Mouse (Mus musculus) natural killer cell, adult 2 months (primary cell): ENCODE measurements around the gene Fuca1.

Experiments
- DNase-seq, 2 experiments: peaks; one replicate each; pipeline ENCODE4 v3.0.0; 2022; ENCODE audit warnings: low spot score in 2 of 2

Gene Fuca1

GRCm38 (mm10) chr4:135920304-135921241, at the start of gene Fuca1:
Gene Fuca1, plus strand, starts transcription at chr4:135920735.
- DNase-seq, result peak; percentile 95 to 97

- DNase-seq, result no peak
Measured at GRCm38 (mm10) chr4:135872015-135872414, 48.5 kb upstream of the Fuca1 start.

- DNase-seq, result no peak
Measured at GRCm38 (mm10) chr4:135872589-135873391, 47.7 kb upstream of the Fuca1 start.

GRCm38 (mm10) chr4:135873526-135874202, 46.9 kb upstream of the Fuca1 start, which contains the start of gene Pnrc2:
Gene Pnrc2, minus strand, starts transcription at chr4:135873850.
- peak; percentile 86 to 88 for DNase-seq

- no peak for DNase-seq
Measured at GRCm38 (mm10) chr4:135874564-135875535, 45.7 kb upstream of the Fuca1 start.

- peak in 1 of 2 experiments; percentile 37 for DNase-seq
Measured at GRCm38 (mm10) chr4:135875546-135875945, 45.0 kb upstream of the Fuca1 start.

- DNase-seq, result peak; percentile 43 to 78
Measured at GRCm38 (mm10) chr4:135875991-135876582, 44.4 kb upstream of the Fuca1 start.

GRCm38 (mm10) chr4:135876583-135877020, 43.9 kb upstream of the Fuca1 start:
- DNase-seq, result peak; percentile 96

GRCm38 (mm10) chr4:135877742-135878141, 42.8 kb upstream of the Fuca1 start:
- no peak for DNase-seq

- DNase-seq, result no peak
Measured at GRCm38 (mm10) chr4:135879021-135879420, 41.5 kb upstream of the Fuca1 start.

GRCm38 (mm10) chr4:135880018-135880417, 40.5 kb upstream of the Fuca1 start:
- no peak for DNase-seq

- no peak for DNase-seq
Measured at GRCm38 (mm10) chr4:135880576-135880975, 40.0 kb upstream of the Fuca1 start.

GRCm38 (mm10) chr4:135882023-135882422, 38.5 kb upstream of the Fuca1 start:
- DNase-seq, result no peak

- DNase-seq, result no peak
Measured at GRCm38 (mm10) chr4:135883401-135883851, 37.1 kb upstream of the Fuca1 start.

GRCm38 (mm10) chr4:135883881-135884516, 36.5 kb upstream of the Fuca1 start:
- no peak for DNase-seq

GRCm38 (mm10) chr4:135884531-135884930, 36.0 kb upstream of the Fuca1 start:
- no peak for DNase-seq

- no peak for DNase-seq
Measured at GRCm38 (mm10) chr4:135885676-135886075, 34.9 kb upstream of the Fuca1 start.

- no peak for DNase-seq
Measured at GRCm38 (mm10) chr4:135886184-135886583, 34.4 kb upstream of the Fuca1 start.

- no peak for DNase-seq
Measured at GRCm38 (mm10) chr4:135888448-135889057, 32.0 kb upstream of the Fuca1 start.
